ENCODE assay signal across 7 mouse cellular contexts in the genomic region with DNA sequence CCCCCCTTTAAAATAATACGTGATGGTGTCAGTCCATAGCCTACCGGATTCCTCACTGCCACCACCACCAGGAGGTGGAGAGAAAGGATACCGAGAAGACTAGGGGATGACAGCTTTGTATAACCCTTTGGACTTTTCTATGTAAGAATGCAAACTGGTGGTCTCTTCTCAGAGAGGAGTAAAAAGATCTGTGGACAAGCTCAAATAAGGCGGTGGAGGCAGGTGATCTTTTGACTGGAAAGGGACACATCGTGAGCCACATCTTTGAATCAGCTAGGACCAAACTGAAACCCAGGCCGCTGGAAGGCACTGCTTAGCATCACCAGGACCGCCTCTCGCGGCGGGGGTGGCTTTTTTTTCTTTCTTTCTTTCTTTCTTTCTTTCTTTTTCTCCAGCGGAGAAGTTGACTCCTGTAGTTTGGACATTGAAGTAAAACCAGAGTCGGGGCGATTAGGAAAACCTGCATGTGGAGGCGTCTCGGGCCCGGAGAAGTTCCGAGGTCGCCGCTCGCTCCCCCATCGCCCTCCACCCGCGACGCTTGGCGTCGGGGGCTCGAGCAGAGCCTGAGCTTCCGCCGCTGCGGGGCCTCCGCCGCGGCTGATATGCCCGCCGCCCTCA. TPM values are rescaled to one million over a fixed set of nuclear protein-coding genes. Genes with fewer than 3 reads are reported as not detected.
DNase-seq lines count a peak whose midpoint lies in the region; ATAC-seq and TF ChIP-seq lines count a peak whose summit lies in the region.

No protein-coding gene starts in this region.

- intact Hi-C loops in left cerebral cortex, postnatal 10 days (cut with DNase I) = no loop called here

- no peak for TF ChIP-seq CTCF in spleen, adult 2 months (IDR thresholded peaks at IDR 0.05; ENCODE audit: extremely low read depth, insufficient read depth, insufficient read length, insufficient replicate concordance)

- peak overlapping the region; percentile 93 for H3K4me3 ChIP-seq in embryonic facial prominence, embryonic 12.5 days
- peak overlapping the region; percentile 93 for H3K4me3 ChIP-seq in spleen, adult 2 months (ENCODE audit: extremely low read depth, insufficient read depth, insufficient read length)

- no peaks in the 10 kb centered on the region for H3K36me3 ChIP-seq in embryonic facial prominence, embryonic 12.5 days
- H3K36me3 ChIP-seq in spleen, adult 2 months (ENCODE audit: control insufficient read depth, insufficient read depth, low read length) = no peaks in the 10 kb centered on the region

- H3K27ac ChIP-seq in embryonic facial prominence, embryonic 12.5 days = peak overlapping the region; percentile 95
- peak overlapping the region; percentile 96 for H3K27ac ChIP-seq in spleen, adult 2 months (ENCODE audit: insufficient read depth, low read length)

- H3K9ac ChIP-seq in embryonic facial prominence, embryonic 12.5 days = peak overlapping the region; percentile 97

- TF ChIP-seq POLR2A in spleen, adult 2 months (IDR thresholded peaks at IDR 0.05; ENCODE audit: low read depth, low read length) = no peak

- DNase-seq in ES-CJ7 (ENCODE audit: low read depth, low spot score) = peak; percentile 51
- peak; percentile 46 to 86 for DNase-seq in adrenal gland, adult (ENCODE audit: inconsistent age in 2 of 2, low spot score in 1 of 2)
- peak; percentile 35 for DNase-seq in heart, postnatal 4 days
- DNase-seq in left cerebral cortex, postnatal 10 days (ENCODE audit: extremely low spot score in 1 of 2, low spot score in 2 of 2) = peak; percentile 14 to 32
- peak in 1 of 2 experiments; percentile 14 for DNase-seq in spleen, adult 2 months (ENCODE audit: low read depth in 1 of 2, low spot score in 2 of 2)

- no peaks in the 10 kb centered on the region for H3K27me3 ChIP-seq in embryonic facial prominence, embryonic 12.5 days
- H3K27me3 ChIP-seq in spleen, adult 2 months (ENCODE audit: control insufficient read depth, insufficient read depth, low read length) = no peaks in the 10 kb centered on the region

- no peak for ATAC-seq in embryonic facial prominence, embryonic 12.5 days (ENCODE audit: insufficient number of reproducible peaks, insufficient read depth, low FRiP score, low TSS enrichment)
- peak; percentile 56 for ATAC-seq in megakaryocyte progenitor cell, adult 5-6 weeks (replicated peaks; ENCODE audit: poor library complexity)

- H3K9me3 ChIP-seq in embryonic facial prominence, embryonic 12.5 days = no peaks in the 10 kb centered on the region

- H3K4me2 ChIP-seq in embryonic facial prominence, embryonic 12.5 days (replicated peaks) = peak overlapping the region; percentile 71

- peaks cover 16% of the 10 kb centered on the region; the same call in 1 of the 2 replicates for H3K4me1 ChIP-seq in embryonic facial prominence, embryonic 12.5 days
- peaks cover 4% of the 10 kb centered on the region for H3K4me1 ChIP-seq in spleen, adult 2 months (ENCODE audit: control insufficient read depth, insufficient read depth, insufficient read length)

- under 1% methylated on average over 35 of the region's 35 CpGs for WGBS in embryonic facial prominence, embryonic 12.5 days
- WGBS in spleen, adult 2 months = under 1% methylated on average over 35 of the region's 35 CpGs

RNA-seq across cellular contexts. Expression of gene Kpna4, which starts 0.9 kb away (rescaled TPM):
- 45.7 and 47.9 TPM in 2 replicates for polyA plus RNA-seq in embryonic facial prominence, embryonic 12.5 days (2016; fragmentation: Nextera tagmentation; extraction: Ambion mirVana)
- 10 to 100 TPM; 56.0 to 60.5 TPM for total RNA-seq in heart, postnatal 4 days (2021)
- total RNA-seq in left cerebral cortex, postnatal 10 days (2021) = 10 to 100 TPM; 62.2 to 69.6 TPM
- 74.0 and 86.1 TPM in 2 replicates for total RNA-seq in megakaryocyte progenitor cell, adult 5-6 weeks (2015)
- 51.8 and 58.9 TPM in 2 replicates for total RNA-seq in megakaryocyte progenitor cell, adult 5-6 weeks (2017)
- 7.9 and 8.2 TPM in 2 replicates for polyA plus RNA-seq in spleen, adult 2 months (2012; rRNA removed)
